Mouse (Mus musculus): ENCODE data around the gene Nek2.

The Nek2 gene

DNA sequence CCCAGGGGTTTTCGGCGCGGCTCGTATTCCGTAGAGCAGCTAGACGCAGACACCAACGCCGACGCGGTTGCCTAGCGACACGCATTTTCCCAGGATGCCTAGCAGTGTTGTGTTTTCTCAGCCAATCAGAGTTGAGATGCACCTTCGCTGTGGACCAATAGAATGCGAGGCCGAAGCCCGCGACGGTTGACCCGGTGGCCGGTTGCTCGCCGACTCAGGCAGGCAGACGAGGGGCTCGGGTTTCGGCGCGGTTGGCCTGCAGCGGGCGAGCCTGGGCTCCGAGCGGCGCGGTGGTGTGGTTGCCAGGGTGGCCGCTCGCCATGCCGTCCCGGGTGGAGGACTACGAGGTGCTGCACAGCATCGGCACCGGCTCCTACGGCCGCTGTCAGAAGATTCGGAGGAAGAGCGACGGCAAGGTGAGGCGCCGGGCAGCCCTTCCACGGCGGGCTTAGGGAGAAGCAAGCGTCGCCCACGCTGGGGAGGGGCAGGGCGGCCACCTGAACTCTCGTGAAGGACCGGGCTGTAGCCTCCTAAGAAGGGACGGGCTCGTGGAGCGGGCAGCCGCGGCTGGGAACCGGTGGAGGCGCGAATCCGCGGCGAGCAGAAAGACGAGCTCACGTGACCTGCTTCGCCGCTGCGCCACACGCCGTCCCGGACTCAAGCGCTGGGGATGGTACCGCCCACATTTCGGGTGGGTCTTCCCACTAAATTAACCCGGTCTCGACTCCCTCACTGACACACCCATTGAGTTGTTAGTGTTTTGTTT is at the start of gene Nek2:
Nek2 (plus strand) TSS at position 119 of the 766 bp plus-strand sequence.
- peak; percentile 97 to 98 for DNase-seq

DNA sequence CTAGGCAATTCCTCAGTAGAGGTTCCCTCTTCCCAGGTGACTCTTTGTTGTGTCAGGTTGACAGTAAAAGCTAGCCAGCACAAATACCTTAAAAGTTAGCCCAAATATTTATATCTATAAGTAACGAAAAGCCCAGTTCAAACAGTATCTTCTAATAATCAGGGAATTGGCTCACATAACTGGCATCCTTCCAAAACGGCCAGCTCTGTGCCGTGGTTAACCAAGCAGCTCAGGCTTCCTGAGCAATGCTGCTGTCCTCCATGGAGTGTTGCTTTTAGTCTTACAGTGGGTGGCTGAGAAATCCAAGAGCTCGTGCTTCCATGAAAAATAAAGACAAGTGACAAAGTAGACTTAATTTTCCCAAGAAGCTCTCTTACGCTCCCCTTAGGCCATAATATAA is 47.1 kb upstream of the Nek2 start:
- DNase-seq: no peak

DNA sequence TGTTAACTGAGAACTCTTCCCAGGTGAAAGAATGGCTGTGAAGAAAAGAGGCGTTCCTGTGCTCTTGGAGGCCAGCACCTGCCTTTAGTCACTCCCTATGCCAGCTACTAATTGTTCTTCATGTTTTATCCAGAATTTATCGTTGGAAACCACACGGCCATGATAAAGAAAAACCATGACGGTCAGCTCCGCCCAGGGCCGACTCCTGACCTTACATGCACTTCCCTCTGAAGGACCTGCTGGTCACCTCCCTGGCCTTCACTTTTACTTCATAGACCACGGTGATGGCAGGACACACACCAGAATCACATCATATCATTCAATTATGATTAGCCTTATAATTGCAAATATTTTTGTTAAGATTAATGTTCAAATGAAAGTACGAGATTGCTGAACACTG is 46.1 kb upstream of the Nek2 start:
- DNase-seq: no peak

DNA sequence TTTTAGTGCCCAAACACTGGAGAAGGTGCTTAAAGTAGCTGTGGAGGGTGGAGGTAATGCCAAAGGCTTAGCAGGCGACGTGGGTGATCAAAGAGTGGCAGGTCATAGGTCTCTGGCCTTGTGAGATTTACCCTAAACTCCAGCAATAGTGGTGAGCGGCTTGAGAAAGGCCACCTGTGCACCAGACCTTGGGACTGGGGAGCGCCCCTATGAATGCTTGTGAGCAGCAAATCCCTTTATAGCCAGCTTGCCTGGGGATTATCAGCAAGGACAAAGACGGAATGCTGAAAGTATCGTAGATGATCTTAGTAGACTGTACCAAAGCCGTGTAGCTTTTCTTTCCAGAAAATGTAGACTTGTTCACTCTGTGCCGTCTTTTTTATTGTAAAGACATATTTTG is 43.7 kb upstream of the Nek2 start:
- DNase-seq: no peak

DNA sequence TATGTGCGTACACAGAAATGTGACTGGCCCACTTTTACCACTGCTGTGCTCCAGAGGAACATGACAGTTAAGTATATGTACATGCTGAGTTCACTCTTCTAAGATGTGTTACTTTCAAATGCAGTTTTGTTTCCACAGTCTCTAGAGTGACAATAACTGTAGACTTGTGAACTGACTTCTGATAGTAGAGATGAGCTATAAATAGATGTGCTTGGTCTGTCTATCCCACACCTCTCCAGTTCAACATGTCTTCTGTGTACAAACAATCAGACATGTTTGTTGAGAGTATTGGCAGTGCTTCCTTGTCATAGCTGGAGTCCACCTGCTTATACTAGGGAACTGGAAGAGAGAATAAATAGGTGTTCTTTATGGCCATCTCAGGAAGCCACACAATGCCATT is 40.8 kb upstream of the Nek2 start:
- no peak for DNase-seq

DNA sequence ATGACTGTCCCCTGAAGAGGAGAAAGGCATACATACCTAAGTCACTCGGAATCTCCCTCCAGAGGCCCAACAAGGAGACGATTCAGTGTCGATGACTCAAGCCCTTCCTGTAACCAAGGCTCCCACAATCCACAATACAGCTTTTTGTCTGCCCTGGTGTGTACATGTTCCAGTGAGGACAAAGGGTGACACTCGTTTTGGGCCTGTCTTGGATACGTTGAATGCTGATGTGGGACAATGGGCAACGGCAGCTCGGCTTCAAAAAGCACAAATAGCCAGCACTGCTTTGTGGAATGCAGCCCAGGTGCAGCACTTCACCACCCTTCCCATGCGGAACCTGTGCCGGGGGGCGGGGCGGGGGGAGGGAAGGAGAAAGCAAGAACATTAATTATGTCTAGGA is 36.1 kb upstream of the Nek2 start:
- no peak for DNase-seq

DNA sequence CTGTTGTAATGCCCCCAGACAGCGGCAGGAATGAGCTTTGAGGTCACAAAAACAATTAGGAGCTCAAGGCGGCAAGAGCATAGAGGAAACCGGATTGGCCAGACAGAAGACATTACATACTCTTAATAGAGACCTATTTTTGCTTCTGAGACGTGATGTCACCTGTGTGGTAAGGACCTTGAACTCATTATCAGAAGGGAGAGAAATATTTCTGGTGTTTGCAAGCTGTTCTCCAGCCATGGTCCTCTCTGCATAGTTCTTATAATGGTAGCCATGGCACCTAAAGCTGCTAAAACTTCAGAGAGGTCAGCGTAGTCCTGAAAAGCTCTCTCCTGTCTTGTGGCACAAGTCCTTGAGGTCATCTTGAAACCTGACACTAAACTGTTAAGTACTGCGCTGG is 35.0 kb upstream of the Nek2 start:
- no peak for DNase-seq

DNA sequence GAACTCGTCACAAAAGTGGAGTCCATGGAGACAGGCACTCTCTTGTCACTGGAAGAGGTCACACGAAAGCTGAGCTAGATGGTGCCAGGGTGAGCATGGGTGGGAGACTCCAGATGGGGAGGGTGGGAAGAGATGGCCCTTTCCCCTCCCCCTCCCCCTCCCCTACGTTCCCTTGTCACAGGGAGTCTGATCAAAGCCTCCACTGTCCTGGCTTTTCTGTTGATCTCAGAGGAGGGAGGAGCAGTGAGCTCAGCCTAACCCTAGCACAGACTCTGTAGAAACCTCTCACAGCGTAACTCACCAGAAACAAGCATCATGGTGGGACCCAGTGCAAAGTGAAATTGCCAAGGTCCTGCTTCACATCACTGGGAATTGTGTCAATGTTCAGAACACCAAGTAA is 33.9 kb upstream of the Nek2 start:
- no peak for DNase-seq

DNA sequence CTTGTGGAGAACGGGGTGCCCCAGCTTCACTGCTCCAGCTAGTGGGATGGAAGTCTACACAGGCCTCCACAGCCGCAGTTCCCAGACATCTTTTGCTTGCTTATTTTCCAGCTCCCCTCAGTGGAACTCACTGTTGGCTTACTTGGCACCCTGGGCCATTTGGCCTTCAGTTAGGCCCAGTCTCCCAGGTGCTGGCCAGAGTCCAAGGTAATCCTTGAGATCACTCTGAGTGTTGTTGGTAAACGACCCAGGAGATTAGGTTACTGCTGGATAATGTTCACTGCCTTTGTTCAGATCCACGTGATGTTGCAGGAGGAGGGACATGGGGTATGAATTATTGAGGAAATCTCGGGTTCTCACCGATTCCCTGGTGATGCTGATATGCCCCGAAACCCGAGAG is 28.3 kb upstream of the Nek2 start:
- peak; percentile 36 to 42 for DNase-seq

DNA sequence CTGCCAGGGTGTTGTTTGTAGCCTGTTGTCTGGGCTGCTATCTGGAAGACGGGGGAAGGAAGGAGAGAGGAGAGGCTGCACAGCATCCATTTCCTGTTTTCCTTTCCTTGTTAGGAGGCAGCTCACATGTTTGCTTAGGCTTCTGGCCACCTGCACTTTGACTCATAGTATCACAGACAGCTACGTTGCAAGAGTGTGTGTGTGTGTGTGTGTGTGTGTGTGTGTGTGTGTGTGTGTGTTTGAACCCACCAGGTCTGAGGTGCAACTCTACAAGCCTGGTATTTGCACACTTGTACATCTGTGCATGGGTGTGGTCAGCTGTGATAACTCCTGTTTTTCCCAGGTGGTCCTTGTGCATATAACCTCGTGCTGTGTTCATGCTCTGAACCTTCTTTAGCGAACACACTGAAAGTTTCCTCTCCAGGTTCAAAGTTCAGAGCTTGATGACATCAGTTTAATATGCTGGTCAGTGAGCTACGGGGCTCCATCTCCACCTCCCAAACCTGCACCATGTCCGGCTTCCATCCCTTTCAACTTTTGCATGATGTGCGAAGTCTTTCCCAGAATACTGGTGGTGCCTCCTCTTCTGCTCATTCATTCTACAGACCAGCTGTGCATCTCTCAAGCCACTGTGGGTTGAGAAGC is 27.2 kb upstream of the Nek2 start:
- DNase-seq: no peak

DNA sequence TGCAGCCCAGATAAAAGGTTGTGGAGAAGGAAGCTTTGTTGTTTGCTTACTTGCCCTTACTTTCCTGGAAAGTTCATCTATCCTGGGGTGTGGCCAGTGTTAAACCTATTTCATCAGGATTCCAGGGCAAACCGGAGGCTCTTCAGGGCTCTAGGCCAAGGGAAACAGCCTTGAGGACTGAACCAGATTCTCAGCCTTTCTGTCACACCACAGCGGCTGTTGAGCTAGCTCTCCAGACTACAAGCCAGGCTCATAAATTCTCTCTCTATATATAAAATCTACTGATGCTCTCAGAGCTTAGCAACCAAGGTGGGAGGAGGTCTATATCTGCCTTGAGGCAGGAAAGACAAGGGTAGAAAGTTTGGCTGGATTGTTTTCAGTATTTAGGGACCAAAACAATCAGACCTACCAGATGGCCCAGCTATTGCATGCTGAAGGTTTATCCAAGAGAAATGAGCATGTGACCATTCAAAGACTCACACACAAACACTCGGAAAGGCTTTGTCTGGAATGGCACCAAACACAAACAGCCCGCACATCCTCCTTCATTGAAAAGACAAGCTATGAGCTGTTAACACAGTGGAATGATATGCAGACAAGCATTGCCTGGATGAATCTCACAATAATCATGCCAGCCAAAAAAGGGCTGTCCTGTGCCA is 24.9 kb upstream of the Nek2 start:
- DNase-seq: no peak

DNA sequence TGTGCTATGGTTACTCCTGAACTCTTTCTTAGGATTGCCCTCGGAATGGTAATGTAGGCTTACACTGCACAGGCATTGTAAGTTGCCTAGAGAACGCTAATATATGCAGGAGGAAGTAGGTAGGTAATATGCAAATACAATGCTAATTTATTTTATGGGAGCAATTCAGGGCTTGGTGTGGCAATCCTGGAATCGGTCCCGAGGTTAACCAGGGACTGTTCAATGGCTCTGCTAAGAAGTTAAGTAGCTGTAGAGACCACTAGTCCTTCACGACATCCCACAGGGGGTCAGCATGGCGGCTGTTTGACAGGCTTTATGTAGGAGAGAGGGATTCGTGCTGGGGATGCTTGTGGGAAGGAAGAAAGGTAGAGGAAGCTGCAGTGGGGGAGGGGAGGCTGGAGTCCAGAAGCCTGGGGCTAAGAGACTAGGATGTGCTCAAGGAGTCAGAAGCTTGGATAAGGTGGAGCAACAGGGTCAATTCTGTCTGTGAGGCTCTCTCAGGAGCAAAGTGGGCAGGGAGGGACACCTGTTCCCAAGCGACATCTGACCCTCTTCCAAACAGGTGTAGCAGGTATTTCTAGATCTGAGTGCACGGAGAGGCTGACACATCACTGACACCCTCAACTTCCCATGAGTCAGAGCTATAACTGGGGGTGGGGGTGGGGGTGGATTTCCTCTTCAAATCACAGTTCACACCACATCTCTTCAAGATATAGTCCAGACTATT is 19.0 kb upstream of the Nek2 start:
- DNase-seq: no peak

DNA sequence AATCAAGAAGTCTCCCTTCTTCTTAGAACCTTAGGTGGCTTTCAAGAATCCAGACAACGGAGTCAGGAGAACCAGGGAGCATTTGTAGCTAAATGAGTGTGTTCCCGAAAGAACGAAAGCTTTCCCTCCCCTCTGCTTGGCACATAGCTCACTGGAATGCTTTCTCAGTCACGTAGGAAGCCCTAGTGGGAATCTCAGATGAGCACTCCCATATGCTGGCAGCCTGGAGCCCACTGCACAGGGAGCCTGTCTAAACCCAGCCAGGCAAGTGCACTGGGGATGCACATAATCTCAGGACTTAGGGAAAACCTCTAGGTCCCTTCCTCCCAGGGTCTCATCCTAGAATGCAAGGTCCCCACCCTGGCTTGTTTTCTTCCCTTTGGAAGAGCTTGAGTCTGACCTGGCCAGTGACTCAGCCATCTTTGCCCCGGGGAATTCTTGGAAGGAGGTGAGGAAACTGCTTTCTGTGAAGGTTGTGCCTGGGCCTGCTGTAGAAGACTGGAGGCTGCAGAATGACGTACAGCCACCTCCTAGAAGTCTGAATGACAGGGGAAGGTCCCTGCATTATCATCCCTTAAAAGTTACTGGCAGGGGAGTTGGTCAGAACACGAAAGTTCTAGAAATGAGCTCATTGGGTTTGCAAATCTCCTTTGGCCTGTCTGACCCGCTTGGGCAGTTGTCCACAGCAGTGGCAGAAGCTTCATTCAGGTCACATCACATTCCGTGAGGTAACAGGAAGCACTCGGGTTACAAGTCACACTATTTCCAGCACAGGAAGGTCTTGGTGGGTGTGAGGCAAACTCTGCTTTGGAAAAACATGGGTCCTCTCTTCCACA is 18.2 kb upstream of the Nek2 start:
- DNase-seq: no peak

DNA sequence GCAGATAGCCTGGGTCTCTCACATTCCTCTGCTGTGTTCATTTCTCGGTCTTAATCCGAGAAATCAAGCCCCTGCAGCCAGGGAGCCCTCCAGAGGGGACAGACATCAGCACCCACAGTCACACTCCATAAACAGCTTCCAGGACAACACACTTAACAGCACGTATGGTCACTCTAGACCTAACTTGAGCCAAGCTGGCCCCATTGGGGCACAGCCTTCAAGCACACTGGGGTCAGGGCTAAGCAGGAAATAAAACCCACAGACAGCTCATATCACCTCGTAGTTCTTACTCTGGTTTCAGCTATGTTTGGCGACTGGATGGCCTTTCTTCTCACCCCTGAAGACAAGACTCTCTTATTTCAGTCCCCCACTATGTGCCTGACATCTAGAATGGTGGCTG is 16.5 kb upstream of the Nek2 start:
- DNase-seq: no peak

DNA sequence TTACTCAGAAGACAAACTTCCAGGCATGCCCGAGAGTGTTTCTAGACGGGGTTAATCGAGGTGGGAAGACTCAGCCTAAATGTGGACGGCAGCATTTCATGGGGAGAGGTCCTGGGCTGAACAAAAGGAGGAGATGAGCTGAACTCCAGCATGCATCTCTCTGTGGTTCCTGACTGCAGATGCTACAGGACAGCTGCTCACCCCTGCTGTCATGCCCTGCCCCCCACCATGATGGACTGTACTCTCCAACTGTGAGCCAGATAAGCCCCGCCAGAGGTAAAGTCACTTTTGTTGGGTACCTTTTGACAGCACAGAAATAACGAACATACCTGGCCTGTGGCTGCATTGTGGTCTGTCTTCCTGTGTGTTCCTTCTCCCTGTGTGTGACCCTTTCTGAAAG is 15.5 kb upstream of the Nek2 start:
- DNase-seq: no peak

DNA sequence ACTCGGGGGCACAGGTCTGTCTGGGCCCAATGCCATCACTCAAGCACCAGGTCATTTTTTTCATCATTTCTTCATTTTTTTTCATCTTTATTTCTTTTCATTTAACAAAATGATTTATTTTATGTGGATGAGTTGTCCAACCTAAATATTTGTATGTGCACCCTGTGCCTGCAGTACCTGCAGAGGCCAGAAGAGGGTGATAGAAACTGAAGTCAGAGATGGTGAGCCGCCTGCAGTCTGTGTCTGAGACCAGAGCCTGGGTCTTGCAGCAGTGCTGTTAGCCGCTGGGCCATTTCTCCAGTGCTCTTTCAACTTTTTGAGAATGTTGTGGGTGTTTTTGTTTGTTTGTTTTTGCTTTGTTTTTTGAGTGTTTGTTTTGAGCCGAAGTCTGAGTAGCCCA is 14.5 kb upstream of the Nek2 start:
- no peak for DNase-seq

DNA sequence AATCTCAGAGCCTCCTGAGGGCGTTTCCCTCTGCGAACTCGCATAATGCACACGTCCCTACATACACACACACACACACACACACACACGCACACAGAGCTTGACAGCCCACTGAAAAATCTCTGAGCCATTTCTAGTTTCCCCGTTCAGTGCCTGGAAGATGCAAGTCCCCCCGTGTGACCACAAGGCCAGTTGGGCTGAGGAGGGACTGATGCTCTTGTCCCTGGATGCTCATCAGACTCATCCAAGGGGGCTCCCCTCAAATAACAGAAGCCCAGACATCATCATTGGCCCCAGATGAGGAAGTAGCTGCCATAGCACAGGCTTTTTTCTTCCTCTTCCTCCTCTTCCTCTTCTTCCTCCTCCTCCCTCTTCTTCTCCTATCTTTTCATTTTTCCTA is 13.3 kb upstream of the Nek2 start:
- DNase-seq: no peak

DNA sequence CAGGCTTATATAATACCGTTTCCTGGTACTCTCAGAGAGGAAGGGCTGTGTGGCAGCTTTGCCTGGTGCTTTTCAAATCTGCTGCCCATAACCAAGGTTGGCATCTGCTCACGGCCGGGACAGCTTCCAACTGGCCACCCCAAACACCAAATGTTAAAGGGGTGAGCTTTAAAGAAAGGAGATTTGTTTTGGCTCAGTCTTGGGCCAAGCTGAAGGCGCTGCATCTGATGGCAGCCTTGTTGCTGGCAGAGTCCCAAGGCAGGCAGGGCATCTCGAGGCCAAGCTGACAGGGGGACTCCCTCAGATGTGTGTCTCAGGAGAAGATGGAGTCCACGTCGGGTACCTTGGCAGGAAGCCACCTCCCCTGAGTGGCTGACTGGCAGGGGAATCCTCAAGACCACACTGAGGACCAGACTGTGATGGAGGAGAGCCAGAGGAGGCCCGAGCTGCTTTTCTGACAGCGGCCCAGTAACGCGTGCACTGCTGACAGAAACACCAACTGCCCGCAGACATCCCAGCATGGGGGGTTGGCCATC is 12.5 kb upstream of the Nek2 start:
- DNase-seq: peak; percentile 17 to 49

DNA sequence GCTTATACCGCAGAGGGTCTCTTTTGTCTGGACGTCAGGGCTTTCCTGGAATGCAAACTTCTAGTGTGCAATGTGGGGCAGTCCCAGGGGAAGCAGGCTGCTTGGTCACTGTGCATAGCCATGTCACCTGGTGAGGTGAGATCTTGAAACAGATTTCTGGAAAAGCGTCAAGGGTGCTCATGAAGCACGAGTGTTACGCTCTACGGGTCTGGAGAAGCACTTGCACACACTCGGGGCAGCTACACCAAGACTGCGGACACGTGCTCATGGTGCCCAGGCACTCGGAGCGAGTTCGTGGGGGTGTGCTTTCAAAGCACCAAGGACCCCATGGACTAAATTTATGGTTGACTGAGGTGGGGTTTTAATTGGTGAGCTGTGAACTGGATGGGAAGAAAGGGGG is 9.5 kb upstream of the Nek2 start:
- DNase-seq: peak; percentile 45 to 72

DNA sequence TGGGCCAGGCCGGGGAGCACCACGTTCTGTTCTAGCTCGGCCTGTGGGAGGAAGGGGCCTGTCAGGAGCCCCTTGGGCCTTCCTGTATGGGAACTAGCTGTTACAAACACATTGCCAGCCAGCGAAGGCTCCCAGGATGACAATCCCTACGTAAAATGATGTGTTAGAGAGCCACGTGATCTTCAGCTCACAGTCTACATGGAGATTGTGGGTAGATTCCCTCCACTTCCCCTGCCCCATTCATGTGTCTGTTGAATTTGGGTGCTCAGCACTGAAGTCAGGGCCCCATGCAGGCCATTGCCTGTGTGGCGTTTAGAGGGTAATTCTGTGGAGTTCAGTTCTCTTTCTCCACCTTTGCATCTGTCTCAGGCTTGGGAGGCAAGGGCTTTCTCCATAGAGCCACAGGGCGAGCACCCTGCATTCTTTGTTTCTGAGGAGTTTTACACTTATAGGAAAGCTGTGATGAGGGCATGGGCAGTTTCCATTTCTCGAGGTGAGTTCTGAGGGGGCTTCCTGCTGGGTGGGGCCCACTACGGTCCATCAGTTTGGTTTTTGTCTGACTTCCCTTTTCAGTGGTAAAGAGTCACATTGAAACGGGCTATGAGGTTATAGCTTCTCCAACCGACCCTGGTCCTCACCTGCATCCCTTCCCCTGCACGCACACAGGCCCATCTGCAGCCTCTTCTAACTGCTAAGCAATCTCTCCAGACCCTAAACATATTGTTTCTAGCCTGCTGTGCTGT is 8.1 kb upstream of the Nek2 start:
- DNase-seq: no peak

DNA sequence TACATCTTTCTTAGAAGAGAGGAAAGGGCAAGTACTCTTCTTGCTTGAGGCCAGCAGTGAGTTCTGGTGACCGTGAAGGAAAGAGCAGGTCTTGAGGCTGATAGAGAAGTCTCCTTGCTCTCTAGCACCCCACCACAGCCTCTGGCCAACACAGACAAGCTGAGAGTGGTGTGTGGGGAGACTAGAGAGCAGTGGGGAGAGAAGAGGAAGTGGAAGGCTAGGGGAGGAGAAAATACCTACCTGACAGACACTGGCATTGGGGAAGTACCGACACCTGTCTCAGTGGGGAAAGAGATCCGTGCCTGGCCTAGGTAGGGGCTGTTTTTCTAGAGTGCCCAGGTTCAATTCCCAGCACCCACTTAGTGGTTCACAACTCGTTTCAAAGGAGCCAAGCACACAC is 7.0 kb upstream of the Nek2 start:
- no peak for DNase-seq

DNA sequence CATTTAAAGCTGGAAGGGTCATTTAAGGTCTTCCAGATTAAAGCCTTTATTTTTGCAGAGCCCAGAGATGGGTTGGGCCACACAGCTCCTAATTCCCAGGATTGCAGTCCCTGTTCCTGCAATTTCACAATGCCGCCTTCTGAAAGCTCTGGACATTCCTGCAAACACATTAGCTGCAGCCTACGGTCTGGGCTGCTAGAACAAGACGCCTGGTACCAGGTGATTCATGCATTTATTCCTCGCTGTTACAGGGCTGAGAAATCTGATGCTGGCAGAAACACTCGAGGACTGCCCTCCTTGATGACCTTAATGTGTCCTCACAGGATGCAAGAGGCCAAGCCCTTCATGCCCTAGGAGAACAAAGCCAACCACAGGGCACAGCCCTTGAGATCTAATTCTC is 6.3 kb upstream of the Nek2 start:
- DNase-seq: no peak
